Mouse (Mus musculus): ENCODE data around the gene Gm20532.
A peak's percentile ranks its signal among the peaks of the same experiment; 100 is the strongest.

The Gm20532 gene

GRCm38 (mm10) chr2:26627921-26628739 is 41.7 kb downstream of the Gm20532 start, which contains the start of gene Fam69b:
Gene Fam69b, plus strand, starts transcription at chr2:26628457.
- peak; percentile 71 for DNase-seq

DNA sequence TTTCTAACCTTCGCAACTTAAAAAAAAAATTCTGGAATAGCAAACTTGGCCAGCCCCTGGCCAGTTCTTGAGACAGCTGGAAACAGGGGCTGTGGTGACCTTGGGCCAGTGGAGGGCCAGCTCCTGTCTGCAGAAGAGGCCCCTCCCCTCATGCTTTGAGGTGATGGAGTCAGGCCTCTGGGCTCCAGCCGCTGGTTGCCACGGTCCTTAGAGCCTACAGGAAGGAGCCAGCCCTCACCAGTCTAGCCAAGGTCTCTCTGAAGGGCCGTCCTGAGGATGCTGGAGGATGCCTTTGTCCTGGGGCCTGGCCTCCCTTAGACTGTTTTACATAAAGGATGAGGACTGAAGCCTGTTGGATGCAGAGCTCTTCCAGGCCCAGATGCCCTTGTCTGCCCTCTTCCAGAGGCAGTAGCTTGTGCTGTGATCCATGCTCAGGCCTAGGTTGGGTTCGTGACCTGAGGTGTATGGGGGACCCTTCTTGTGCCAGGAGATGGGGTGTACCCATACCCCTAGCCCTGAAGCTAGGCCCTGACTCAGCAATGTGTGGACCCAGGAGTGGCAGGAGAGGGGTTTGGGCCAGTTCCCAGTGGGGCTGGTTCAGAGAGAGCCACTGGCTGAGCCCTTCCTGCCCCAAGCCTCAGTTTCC is 42.5 kb downstream of the Gm20532 start:
- DNase-seq: no peak

- no peak for DNase-seq
Measured at GRCm38 (mm10) chr2:26632541-26633395, 46.3 kb downstream of the Gm20532 start.

GRCm38 (mm10) chr2:26633953-26634530 is 47.6 kb downstream of the Gm20532 start:
- DNase-seq: no peak

GRCm38 (mm10) chr2:26634629-26635488 is 48.4 kb downstream of the Gm20532 start:
- DNase-seq: no peak

GRCm38 (mm10) chr2:26635489-26636324 is 49.3 kb downstream of the Gm20532 start:
- DNase-seq: no peak

GRCm38 (mm10) chr2:26636325-26636635 is 49.8 kb downstream of the Gm20532 start:
- no peak for DNase-seq

DNA sequence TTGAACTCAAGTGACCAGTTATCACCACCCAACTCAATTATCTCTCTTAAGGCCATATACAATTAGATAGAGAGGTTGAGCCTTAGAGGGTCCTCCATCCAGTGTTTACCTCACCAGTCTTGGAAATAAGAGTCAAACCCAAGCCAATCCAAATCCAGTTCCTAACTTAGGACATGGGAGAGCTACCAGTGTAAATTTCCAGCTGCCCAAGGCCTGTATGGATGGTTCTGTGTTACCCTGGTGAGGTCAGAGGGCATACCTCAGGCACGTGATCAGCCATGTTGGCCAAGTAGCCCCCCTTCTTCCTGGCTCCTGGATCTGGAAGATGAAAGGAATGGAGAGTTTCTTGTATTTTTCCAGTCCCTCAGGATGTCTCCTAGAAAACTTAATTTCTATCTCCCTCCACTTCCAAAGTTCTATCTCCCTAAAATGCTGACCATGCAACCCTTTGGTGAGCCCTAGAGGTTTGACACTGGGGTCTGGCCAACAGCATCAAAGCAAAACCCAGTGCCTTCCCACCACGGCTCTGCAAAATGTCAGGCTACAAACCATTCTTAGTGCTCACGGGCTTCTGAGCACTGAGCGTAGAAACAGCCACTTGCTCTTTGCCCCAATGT is 51.0 kb downstream of the Gm20532 start:
- DNase-seq: no peak

DNA sequence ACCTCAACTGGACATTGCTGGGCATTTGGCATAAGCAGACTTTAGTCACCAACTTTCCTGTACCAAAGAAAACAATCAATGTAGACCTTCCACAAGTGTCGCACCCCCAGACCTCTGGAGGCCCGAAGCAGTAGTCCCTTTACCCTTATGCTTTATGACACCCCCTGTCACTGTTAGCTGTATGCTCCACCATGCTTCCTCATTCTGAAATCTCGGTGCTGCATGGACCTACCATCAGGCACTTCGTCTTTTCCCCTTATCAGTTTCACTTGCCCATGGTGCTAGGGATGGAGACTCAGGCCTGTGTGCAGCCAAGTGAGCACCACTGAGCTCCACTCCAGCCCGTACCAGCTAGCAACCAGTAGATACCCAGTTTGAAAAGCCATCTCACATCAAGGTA is 51.6 kb downstream of the Gm20532 start:
- no peak for DNase-seq

GRCm38 (mm10) chr2:26638572-26638971 is 52.1 kb downstream of the Gm20532 start:
- DNase-seq: no peak

DNA sequence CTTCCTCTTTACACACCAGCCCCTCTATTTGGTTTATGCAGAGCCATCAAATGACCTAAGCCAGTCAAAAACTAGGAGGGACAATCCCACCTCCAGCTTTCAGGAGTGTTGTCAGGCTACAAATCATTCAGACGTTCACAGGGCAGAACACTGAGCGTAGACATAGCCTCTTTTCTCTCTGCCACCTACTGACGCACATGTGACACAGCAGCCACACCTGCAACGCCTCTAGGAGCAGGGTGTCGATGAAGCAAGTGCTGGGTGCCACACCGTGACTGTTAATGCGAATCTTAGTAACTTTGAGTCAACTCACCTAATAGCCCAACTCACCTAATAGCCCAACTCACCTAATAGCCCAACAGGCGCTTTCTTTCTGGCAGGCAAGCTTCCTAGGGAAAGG is 52.6 kb downstream of the Gm20532 start:
- DNase-seq: peak; percentile 60

DNA sequence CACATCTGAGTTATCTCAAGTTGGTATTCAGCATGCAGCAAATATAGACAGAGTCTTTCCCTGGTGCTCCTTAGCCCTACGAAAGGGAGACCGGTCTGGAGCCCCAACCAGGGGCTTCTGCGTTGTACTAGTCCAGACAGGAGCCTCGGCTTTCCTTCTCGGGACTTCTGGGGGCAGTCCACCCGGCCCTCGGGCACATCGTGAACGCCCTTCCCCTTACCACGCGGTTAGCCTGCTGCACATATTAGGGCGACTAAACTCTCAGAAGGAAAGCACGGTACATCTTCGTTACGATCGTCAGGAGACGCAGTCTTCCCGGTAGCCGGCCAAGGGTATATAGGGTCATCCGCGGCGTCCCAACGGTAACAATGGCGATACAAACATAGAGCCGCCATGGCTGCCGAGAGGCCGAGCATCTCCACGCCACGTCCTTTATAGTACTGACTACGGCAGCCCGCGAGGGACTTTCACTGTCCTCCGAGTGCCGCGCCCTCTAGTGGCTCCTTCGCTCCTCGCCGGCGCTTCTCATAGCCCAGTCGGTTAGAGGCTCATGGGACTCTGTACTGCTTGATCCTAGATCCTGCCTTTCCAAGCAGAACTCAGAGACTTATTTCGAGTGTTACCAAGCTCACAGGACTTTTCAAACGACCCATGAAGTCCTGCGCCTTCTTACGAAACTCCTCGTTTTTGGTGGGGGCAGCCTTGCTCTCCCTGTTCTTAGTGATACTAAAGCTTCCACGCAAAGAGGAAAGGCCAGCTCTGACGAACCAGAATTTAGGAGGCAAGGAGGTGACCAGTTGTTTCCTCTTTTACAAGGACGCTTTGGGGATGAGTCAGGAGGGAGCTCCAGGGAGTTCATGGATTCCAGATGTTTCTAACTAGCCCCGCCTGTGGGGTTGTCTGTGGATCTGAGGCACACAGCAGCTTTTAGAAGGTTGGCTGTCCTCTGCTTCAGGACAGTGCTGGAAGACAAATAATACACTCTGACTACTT is 53.7 kb downstream of the Gm20532 start:
- peak; percentile 99 for DNase-seq

DNA sequence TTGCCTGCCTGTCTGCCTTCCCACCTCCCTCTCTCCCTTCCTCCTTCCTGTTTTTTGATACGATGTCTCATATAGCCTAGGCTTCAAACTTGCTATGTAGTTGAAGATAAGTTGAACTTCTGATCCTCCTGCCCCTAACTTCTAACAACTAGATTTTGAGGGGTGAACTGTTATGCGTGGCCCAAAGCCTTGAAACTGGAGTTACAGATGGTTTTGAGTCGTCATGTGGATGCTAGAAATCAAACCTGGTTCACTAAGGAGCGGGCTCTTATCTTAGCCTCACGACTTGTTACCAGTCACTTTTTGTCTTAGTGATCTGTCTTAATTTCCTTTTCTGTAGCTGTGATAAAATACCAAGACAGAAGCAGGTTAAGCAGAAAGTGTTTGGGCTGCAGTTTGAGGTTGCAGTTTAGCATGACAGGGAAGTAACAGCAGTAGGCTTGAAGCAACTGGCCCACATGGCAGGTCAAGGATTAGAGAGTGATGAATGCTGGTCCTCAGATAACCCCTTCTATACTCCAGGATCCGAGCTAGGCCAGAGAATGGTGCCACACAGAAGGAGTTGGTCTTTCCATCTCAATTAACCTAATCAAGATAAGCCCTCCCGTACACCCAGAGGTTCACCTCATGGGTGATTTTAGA is 54.7 kb downstream of the Gm20532 start:
- DNase-seq: no peak

- DNase-seq: peak; percentile 43
Measured at GRCm38 (mm10) chr2:26643942-26644341, 57.5 kb downstream of the Gm20532 start.

DNA sequence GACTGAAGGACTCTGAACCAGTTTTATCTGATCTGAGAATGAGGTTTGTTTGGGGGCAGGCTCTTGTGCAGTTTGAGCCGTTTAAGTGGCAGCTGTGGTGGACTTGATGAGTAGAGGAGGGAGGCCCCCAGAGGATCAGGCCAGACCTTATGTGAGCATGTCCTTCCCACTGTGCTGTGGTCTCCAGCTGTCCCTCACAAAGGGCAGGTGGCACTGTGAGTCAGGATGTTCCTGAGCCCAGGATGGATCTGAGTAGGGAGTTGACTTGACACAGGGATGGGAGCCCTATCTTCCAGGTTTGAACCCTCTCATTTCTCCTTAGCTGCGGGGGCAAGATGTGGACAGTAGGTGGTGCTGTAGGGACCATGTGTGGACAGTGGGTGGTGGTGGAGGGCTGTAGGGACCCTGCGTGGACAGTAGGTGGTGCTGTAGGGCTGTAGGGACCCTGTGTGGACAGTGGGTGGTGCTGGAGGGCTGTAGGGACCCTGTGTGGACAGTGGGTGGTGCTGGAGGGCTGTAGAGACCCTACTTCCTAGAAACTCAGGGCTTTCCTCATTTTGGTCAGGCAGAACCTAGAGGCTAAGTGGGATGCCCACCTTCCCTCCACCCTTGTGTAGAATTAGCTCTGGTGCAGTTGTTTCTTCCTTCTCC is 60.3 kb downstream of the Gm20532 start:
- peak; percentile 80 for DNase-seq

DNA sequence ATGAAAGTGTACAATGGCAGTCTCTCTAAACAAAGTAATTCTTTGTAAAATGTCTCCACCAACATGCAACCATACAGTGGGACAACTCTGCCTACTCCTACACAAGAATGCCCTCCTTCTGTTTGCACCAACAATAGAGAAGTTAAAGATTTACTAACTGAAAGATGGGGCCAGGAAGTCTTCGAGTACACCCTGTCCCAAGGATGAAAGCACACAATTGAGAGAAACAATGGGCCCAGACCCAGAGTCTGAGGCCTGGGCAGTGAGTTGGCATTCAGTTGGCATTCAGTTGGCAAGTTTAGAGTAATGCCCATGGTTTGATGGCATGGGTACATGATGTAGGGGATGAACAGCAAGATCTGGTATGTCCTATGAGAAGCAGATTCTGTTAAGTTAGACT is 68.2 kb downstream of the Gm20532 start:
- no peak for DNase-seq

- DNase-seq: no peak
Measured at GRCm38 (mm10) chr2:26657426-26657825, 71.0 kb downstream of the Gm20532 start.

DNA sequence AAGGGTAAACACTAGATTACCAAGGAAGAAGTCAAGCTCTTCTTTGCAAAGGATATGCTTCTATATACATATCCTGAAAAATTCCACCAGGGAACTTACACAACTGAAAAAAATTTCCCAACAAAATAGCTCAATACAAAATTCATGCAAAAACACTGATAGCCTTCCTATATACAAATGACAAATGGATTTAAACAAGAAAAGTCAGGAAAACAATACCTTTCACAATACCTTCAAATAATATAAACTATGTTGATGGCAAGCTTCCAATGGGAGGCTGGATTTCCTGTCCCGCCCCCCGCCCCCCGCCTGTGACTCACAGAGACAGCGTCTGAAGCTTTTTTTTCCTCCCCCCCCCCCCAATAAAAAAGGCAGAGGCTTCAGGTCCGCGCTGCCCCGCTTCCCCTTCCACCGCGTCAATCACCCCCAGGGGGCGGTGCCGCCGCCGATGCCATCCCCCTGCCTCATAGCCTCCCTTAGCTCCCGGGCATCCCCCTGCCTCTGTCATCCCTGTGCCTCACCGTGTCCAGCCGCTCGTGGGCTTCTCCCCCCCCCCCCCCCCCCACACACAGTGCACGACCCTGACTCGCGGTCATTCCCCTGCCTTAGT is 74.8 kb downstream of the Gm20532 start:
- DNase-seq: no peak
